Mouse (Mus musculus) heart, adult 2 months (tissue): ENCODE measurements around the gene Igsf21.

Experiments
- CTCF ChIP-seq: fragments of 200-600 bp; IDR thresholded peaks from 2 replicates; pipeline ENCODE4 v1.8.1; 2022; ENCODE audit warnings: antibody characterized with exemption, mild to moderate bottlenecking, moderate library complexity
- POLR2A ChIP-seq: fragments of 200-500 bp; IDR thresholded peaks from 2 replicates; pipeline ENCODE4 v1.6.1; 2011; ENCODE audit warnings: mild to moderate bottlenecking, low read depth, low read length, control low read depth; ENCODE audit not compliant: insufficient read depth

- TF ChIP-seq CTCF (no peak), POLR2A (no peak)
Observed at GRCm38 (mm10) chr4:140247006-140248003, 721 bp upstream of the Igsf21 start.
